In genomic region chr9:55344165-55344564, GRCm38 (mm10) we compare ENCODE assay signal across 31 mouse cellular contexts. TPM values are rescaled to one million over a fixed set of nuclear protein-coding genes. Genes with fewer than 3 reads are reported as not detected.
"Had no signal": no experiment of that assay in that cellular context is flagged by ENCODE, and none has a peak within 500 bp of the region (broad histone marks: within the 10 kb centered on the region; RNA-seq: fewer than 3 reads in every experiment).

No protein-coding gene starts in this region.

- H3K4me1 ChIP-seq: heart, embryonic 13.5 days; heart, embryonic 15.5 days; hindbrain, embryonic 10.5 days; hindbrain, embryonic 12.5 days; hindbrain, embryonic 13.5 days; hindbrain, embryonic 15.5 days; intestine, embryonic 15.5 days; kidney, embryonic 15.5 days had no signal

- DNase-seq: heart, postnatal 10 days; heart, postnatal 14 days; heart, postnatal 36 days; heart, postnatal 4 days; kidney, adult 11 months; kidney, adult 18-20 months; kidney, adult 2 months; kidney, adult 8-10 months; kidney, adult 9 months; kidney, postnatal 10 days; kidney, postnatal 14 days; kidney, postnatal 25 days; kidney, postnatal 36 days; kidney, postnatal 4 days; layer of hippocampus, adult 9-11 months; layer of hippocampus, postnatal 36 days had no signal

- H3K27me3 ChIP-seq: heart, embryonic 15.5 days; hindbrain, embryonic 12.5 days; hindbrain, embryonic 13.5 days; hindbrain, embryonic 15.5 days; intestine, embryonic 15.5 days had no signal

- H3K27ac ChIP-seq: heart, embryonic 13.5 days; heart, embryonic 15.5 days; hindbrain, embryonic 10.5 days; hindbrain, embryonic 12.5 days; hindbrain, embryonic 13.5 days; hindbrain, embryonic 14.5 days; hindbrain, embryonic 15.5 days; hindbrain, postnatal 0 days; intestine, embryonic 15.5 days; kidney, embryonic 15.5 days; kidney, postnatal 0 days; layer of hippocampus, adult 2 months; left cerebral cortex, adult 2 months had no signal

- H3K4me3 ChIP-seq: heart, embryonic 13.5 days; heart, embryonic 15.5 days; hindbrain, embryonic 10.5 days; hindbrain, embryonic 12.5 days; hindbrain, embryonic 13.5 days; hindbrain, embryonic 15.5 days; intestine, embryonic 15.5 days; kidney, embryonic 15.5 days; layer of hippocampus, adult 2 months; left cerebral cortex, adult 2 months had no signal

RNA-seq across cellular contexts. Expression of gene Tmem266, which starts 17.5 kb away (rescaled TPM):
- polyA plus RNA-seq: heart, embryonic 14.5 days; inflammation-experienced regulatory T-cells, adult 6 months had no signal
